Mouse (Mus musculus): ENCODE measurements around the gene Rab25.

- TF ChIP-seq CTCF (IDR thresholded peaks at IDR 0.05) (no peak), EP300 (IDR thresholded peaks at IDR 0.05; ENCODE audit: insufficient read depth, low read depth, low read length) (no peak)
Observed at GRCm38 (mm10) chr3:88541622-88542401, 6.3 kb downstream of the Rab25 start.

Data from heart, adult 2 months (tissue).